Mouse (Mus musculus) spleen, adult 2 months (tissue): Measurements from ENCODE around the gene Epop. TPM values are rescaled to one million over a fixed set of nuclear protein-coding genes. Genes with fewer than 3 reads are reported as not detected.
"Not testable (repeated sequence)": the region's sequence is repeated elsewhere in the genome, so short reads cannot be mapped to it uniquely, and the experiment has no call there.

ENCODE experiments used
- DNase-seq, 2 experiments: peaks; one replicate each; pipeline versions ENCODE4 v3.0.0 to v3.0.0-alpha.2; 2012 to 2021; ENCODE audit warnings: low spot score in 2 of 2, low read depth in 1 of 2
- H3K27ac ChIP-seq: fragments of 200-500 bp; 2 replicates; pipeline ENCODE4 v1.5.1; 2012; ENCODE audit warnings: low read length, inconsistent platforms; ENCODE audit not compliant: insufficient read depth
- H3K27me3 ChIP-seq: fragments of 200-500 bp; 2 replicates; pipeline ENCODE4 v1.6.1; 2012; ENCODE audit warnings: mild to moderate bottlenecking, moderate library complexity, low read length, inconsistent platforms; ENCODE audit not compliant: control insufficient read depth, insufficient read depth
- H3K36me3 ChIP-seq: fragments of 200-500 bp; 2 replicates; pipeline ENCODE4 v1.6.1; 2012; ENCODE audit warnings: mild to moderate bottlenecking, low read length, inconsistent platforms; ENCODE audit not compliant: control insufficient read depth, insufficient read depth
- H3K4me1 ChIP-seq: fragments of 200-500 bp; 2 replicates; pipeline ENCODE4 v1.6.1; 2011; ENCODE audit warnings: inconsistent platforms; ENCODE audit not compliant: control insufficient read depth, insufficient read depth, insufficient read length
- H3K4me3 ChIP-seq: fragments of 200-500 bp; 2 replicates; pipeline ENCODE4 v1.5.1; 2011; ENCODE audit warnings: mild to moderate bottlenecking, inconsistent platforms; ENCODE audit not compliant: insufficient read depth, insufficient read length; ENCODE audit errors: extremely low read depth
- CTCF ChIP-seq: fragments of 200-500 bp; IDR thresholded peaks from 2 replicates; pipeline ENCODE4 v1.5.1; 2011; ENCODE audit warnings: mild to moderate bottlenecking, inconsistent platforms; ENCODE audit not compliant: insufficient read depth, insufficient read length, insufficient replicate concordance; ENCODE audit errors: extremely low read depth
- POLR2A ChIP-seq: fragments of 200-500 bp; IDR thresholded peaks from 2 replicates; pipeline ENCODE4 v1.6.1; 2011; ENCODE audit warnings: low read depth, low read length, inconsistent platforms
- WGBS: fragments of 180-500 bp; shearing (Covaris S2); methylation state at CpG from one replicate; pipeline ENCODE4 v1.1.7; 2018; 5-methylcytosine and 5-hydroxymethylcytosine counted together
- polyA plus RNA-seq: library from polyadenylated mRNA; depleted of rRNA; stranded (reverse); fragments of >200 nt; gene quantifications from 2 replicates; pipeline ENCODE4 v1.2.3, GENCODE M21; 2012

Epop gene
- polyA plus RNA-seq, 1 experiment = 3.9 TPM

DNA sequence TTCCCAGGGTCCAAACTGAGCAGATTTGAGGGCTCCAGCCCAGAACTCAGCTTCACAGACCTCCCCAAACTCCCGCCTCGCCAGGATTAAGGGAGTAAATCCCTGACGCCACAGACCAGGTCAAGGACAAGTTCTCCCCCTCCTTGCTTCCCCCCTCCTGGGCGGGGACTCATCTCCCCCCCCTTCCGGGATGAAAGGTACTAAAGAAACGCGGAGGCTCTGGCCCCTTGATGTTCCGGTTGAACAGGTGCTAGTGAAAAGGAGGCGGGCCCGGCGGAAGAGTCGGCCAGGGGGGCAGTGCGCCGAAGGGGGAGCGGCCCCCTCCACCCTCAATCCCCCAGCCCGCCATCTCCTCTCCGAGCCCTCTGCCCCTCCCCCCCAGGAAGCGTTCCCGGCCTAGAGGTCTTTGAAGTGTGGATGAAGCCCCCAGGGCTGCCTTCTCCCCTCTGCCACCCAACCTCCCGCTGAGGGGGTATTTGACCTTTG lies 32.2 kb upstream of the Epop start:
- TF ChIP-seq CTCF (no peak), POLR2A (no peak; the same call in 1 of the 2 replicates)
- 2% methylated on average over 20 of the region's 20 CpGs for WGBS
- Histone ChIP-seq H3K27me3 (no peaks in the 10 kb centered on the region), H3K4me3 (peak overlapping the region; percentile 70), H3K4me1 (peaks cover 10% of the 10 kb centered on the region; the same call in 1 of the 2 replicates), H3K36me3 (peaks cover 3% of the 10 kb centered on the region), H3K27ac (peak overlapping the region; percentile 99)
- peak in 1 of 2 experiments; percentile 80 for DNase-seq

- TF ChIP-seq POLR2A = no peak
- TF ChIP-seq CTCF = no peak
- no peaks in the 10 kb centered on the region; the same call in 1 of the 2 replicates for H3K36me3 ChIP-seq
- 5% methylated on average over 27 of the region's 27 CpGs for WGBS
- peak overlapping the region; percentile 90 for H3K4me3 ChIP-seq
- peak overlapping the region; percentile 99 for H3K27ac ChIP-seq
- no peaks in the 10 kb centered on the region for H3K27me3 ChIP-seq
- no peak for DNase-seq
- peaks cover 10% of the 10 kb centered on the region; the same call in 1 of the 2 replicates for H3K4me1 ChIP-seq
Observed at GRCm38 (mm10) chr11:97660734-97661647, 31.5 kb upstream of the Epop start.

DNA sequence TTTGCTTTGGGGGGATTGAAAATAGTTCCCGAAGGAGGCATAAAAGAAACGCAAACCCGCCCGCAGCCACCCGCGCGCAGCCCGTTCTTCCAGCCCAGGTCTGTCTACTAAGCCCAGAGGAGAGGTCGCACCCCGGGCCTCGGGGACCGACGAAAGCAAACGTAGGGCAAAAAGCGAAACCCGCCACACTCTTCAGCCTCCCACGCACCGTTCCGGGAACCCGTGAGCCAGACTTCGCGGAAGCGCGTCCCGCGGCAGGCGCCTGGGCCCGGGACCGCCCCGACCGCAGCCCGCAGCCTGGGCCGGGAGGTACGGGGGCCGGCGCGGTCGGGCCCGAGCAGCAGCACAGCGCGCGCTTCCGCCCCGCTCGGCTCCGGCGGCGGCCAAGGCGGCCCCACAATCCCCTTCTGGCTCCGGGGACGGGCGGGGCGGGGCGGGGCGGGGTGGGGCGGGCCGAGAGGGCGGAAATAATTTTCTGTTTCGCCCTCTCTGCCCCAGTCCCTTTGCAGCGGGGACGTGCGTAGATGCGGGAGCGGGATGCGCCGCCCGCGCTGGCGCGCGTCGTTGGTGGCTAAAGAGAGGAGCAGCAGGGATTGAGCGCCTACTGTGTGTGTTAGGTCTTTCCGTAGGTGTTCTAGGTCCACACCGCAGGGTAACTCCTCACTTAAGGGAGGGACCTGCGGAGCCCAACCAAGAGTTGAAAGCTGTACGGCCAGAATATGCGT lies 30.6 kb upstream of the Epop start:
- peak overlapping the region; percentile 90 for H3K4me3 ChIP-seq
- H3K4me1 ChIP-seq = peaks cover 10% of the 10 kb centered on the region; the same call in 1 of the 2 replicates
- no peaks in the 10 kb centered on the region; the same call in 1 of the 2 replicates for H3K36me3 ChIP-seq
- H3K27ac ChIP-seq = peak overlapping the region; percentile 99
- H3K27me3 ChIP-seq = no peaks in the 10 kb centered on the region
- DNase-seq = peak; percentile 47 to 78
- under 1% methylated on average over 65 of the region's 78 CpGs for WGBS
- TF ChIP-seq POLR2A (peak; percentile 93), CTCF (no peak)

DNA sequence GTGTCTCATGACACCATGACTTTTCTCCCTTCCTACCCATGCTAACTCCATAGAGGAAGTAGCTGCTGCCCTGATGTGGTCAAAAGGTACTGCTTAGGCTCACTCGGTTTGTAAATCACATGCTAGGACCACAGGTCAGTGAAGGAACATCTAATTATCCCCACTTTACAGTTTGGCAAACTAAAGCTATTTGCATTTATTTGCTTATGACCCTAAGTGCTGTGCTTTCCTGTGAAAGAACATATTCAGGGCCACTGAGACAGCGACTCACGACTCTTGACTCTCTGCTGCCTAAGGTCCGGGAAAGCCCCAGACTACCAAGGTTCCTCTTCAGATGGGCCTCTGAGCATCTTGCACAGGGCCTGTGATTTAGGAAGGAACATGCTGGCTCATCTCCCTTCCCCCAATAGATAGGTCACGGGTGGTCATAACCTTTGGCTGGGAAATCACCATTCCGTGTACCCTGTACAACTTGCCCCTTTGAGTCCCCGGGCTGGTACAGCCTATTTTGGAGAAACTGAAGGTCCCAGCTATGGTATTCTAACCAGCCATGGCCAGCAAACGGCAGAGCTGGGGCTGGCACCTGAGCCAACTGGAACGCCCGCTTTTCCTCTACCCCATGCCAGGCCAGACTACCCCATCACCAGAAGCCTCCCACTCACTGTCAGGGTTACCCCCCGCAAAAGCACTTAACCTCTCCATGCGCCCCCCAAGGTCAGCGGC lies 29.9 kb upstream of the Epop start:
- TF ChIP-seq POLR2A (no peak), CTCF (no peak)
- no peaks in the 10 kb centered on the region; the same call in 1 of the 2 replicates for H3K36me3 ChIP-seq
- peak overlapping the region; percentile 98 for H3K27ac ChIP-seq
- H3K4me1 ChIP-seq = peaks cover 6% of the 10 kb centered on the region; the same call in 1 of the 2 replicates
- no peaks in the 10 kb centered on the region for H3K27me3 ChIP-seq
- WGBS = under 1% methylated on average over 13 of the region's 13 CpGs
- DNase-seq = peak; percentile 74 to 81
- peak overlapping the region; percentile 73 for H3K4me3 ChIP-seq

DNA sequence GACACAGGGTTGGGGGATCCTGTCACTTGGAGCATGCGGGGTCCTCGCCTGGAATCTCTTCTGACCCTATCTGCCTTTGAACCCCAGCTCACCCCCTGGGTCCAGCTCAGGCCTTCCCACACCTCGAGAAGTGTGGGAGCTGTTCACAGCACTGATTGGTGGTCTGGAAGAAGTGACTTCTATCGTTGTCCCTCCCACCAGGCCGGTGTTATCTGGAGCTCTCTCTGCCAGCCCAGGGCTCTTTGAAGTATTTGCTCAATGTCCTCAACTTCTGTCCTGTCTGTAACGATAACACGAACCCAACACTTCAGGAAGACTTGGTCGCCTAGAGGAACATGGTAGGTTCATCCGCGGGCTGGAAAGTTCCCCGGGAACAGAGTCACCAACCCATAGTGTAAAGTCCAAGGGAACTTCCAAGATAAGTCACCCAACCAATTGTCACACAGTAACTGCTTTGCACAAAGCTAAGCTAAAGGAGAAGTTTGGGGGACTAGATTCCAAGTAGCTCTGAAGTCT lies 29.3 kb upstream of the Epop start:
- TF ChIP-seq CTCF = no peak
- TF ChIP-seq POLR2A = no peak
- H3K36me3 ChIP-seq = no peaks in the 10 kb centered on the region; the same call in 1 of the 2 replicates
- DNase-seq = no peak
- H3K27me3 ChIP-seq = no peaks in the 10 kb centered on the region
- 72% methylated on average over 11 of the region's 11 CpGs for WGBS
- peaks cover 6% of the 10 kb centered on the region; the same call in 1 of the 2 replicates for H3K4me1 ChIP-seq
- H3K27ac ChIP-seq = peak overlapping the region; percentile 98
- no peak overlapping the region for H3K4me3 ChIP-seq

DNA sequence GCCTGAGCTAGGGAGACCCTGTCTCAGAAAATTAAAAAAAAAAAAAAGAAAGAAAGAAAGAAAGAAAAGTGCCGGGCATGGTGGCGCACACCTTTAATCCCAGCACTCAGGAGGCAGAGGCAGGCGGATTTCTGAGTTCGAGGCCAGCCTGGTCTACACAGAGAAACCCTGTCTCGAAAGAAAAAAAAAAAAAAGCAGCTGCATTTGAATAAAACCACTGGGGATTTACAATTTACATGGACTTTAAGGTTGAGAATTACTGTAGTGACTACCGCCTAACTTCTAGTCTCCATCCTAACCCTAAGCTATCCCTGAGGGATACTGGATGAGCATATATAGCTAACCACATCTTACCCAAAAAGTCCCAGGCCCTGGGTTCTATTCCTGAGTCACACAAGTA lies 28.5 kb upstream of the Epop start:
- DNase-seq, H3K4me1 ChIP-seq, H3K4me3 ChIP-seq, H3K27me3 ChIP-seq, H3K27ac ChIP-seq, H3K36me3 ChIP-seq: not testable (repeated sequence)
- WGBS = 75% methylated on average over 6 of the region's 6 CpGs
